Mouse (Mus musculus) adrenal gland, adult 18-20 months (tissue): ENCODE data around the gene Sco2. TPM values are rescaled to one million over a fixed set of nuclear protein-coding genes. Genes with fewer than 3 reads are reported as not detected.

Experiments
- DNase-seq, 2 experiments: peaks; one replicate each; pipeline ENCODE4 v3.0.0; 2021 to 2022; ENCODE audit warnings: low spot score in 2 of 2
- long read RNA-seq, 2 experiments: library from polyadenylated mRNA; stranded (forward); transcript quantifications; one replicate each; pipeline ENCODE4 v2.0.0; 2021
- total RNA-seq, 2 experiments: library from RNA; stranded (reverse); gene quantifications; 1 replicate in 1 of 2; 2 replicates in 1 of 2; pipeline ENCODE4 v1.2.3; 2021

The Sco2 gene
- 10 to 100 TPM; 31.9 to 33.3 TPM for total RNA-seq
- long read RNA-seq, experiment 1, transcript Sco2-201 (3 exons, 1,145 nt) = major isoform, 11 of 14 reads
- long read RNA-seq, experiment 1, partial matches to known transcripts = 0 of 14 reads
- long read RNA-seq, experiment 1, other reads (novel, unspliced or antisense) = 1 of 14 reads
- long read RNA-seq, experiment 2, transcript Sco2-201 (3 exons, 1,145 nt) = major isoform, 24 of 36 reads
- long read RNA-seq, experiment 2, transcript Sco2-202 (2 exons, 1,250 nt) = minor isoform, 7 of 36 reads
- long read RNA-seq, experiment 2, partial matches to known transcripts = 0 of 36 reads
- long read RNA-seq, experiment 2, other reads (novel, unspliced or antisense) = 5 of 36 reads

- peak; percentile 94 to 97 for DNase-seq
These were observed at the start of gene Sco2 for GRCm38 (mm10) chr15:89373762-89374248. TSS of gene Sco2 (minus strand) at chr15:89373846.

GRCm38 (mm10) chr15:89421938-89422337, 48.3 kb upstream of the Sco2 start:
- no peak for DNase-seq

- DNase-seq = no peak
These were observed 41.6 kb upstream of the Sco2 start for GRCm38 (mm10) chr15:89415282-89415681.

- DNase-seq = no peak
These were observed 36.5 kb upstream of the Sco2 start, which contains the start of gene Syce3 for GRCm38 (mm10) chr15:89410118-89410517. TSS of gene Syce3 (minus strand) at chr15:89410503.

DNA sequence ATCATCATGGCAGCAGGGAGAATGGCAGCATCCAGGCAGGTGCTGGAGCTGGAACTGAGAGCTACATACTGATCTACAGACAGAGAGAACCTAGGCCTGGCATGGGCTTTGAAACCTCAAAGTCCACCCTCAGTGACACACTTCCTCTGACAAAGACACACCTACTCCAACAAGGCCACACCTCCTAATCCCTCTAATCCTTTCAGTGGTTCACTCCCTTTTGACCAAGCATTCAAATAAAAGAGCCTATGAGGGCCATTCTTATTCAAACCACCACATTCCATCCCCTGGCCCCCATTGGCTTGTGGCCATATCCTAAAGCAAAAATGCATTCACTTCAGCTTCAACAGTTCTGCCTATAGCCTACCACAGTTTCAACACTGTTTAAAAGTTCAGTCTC, 33.0 kb upstream of the Sco2 start:
- DNase-seq = no peak

DNA sequence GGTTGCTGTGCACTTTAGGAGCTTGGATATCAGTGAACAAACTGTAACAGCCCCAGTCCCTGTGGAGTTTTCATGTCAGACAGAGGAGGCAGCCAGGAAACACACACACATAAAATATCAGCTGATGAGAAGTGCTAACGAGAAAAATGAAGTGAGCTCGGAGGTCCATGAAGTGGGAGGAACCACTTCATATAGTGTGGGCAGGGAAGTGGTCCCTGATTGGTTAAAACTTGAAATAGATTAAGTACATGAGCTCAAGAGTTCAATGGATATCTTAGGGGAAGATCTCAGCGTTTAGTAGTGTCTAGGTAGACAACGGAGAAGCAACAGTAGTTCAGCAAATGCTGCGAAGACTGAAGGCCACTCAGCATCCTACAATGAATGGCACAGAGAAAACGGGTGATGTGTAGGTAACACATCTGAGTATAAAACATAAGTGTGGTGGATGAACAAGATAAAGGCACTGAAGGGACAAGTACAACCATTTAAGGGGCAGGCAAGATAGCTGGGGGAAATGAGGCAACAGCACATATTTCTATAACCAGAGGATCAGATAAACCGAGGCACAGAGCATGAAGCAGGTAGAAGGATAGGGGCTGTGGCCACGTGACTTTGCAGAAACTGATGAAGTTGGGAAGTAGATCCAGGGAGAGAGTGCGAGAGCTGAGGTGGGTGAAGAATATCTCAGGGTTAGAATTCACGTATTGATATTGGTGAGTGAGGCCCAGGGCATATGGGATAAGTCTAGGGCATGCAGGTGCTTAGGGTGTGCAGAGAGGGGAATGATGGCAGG, 31.4 kb upstream of the Sco2 start:
- DNase-seq = no peak

- DNase-seq = no peak
These were observed 28.8 kb upstream of the Sco2 start for GRCm38 (mm10) chr15:89402471-89402870.

- peak in 1 of 2 experiments; percentile 4 for DNase-seq
These were observed 26.1 kb upstream of the Sco2 start for GRCm38 (mm10) chr15:89399716-89400115.

- DNase-seq = no peak
These were observed 24.5 kb upstream of the Sco2 start for GRCm38 (mm10) chr15:89398146-89398545.

DNA sequence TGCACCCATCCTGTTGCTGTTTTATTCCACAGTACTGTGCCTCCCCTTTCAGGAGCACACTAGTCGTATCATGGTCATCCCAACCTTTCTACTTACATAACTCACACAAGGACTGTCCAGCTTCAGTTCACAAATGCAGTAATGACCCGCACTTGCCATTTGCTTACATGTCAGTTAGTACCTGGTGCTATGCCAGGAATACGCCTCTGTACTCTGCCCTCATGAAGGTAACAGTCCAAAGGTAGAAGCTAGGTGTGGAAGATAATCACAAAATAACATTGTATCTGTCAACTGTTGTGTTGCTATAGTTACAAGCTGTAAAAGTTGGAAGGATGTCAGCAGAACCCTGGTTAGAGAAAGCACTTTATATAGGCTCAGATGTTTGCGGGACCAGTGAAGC, 23.2 kb upstream of the Sco2 start:
- DNase-seq = no peak

GRCm38 (mm10) chr15:89390081-89390480, 16.4 kb upstream of the Sco2 start:
- no peak for DNase-seq

DNA sequence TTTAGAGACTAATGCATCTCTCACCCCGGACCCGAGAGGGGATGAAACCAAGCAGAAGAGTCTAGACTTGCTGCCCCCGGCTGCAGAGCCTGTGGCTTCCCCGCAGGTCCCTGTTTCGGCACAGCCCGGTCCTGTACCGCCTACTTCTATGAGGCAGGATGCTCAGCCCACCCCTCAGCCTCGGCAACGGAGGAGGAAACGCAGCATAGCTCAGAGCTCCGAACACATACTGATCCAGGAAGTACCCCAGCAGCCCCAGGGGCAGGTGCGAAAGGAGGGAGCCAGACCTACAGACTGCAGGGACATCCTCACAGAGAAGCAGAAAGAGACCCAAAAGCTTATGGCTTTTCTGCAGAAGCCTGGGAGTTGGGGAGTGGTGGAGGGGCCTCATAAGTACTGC, 13.5 kb upstream of the Sco2 start:
- DNase-seq = peak in 1 of 2 experiments; percentile 7

DNA sequence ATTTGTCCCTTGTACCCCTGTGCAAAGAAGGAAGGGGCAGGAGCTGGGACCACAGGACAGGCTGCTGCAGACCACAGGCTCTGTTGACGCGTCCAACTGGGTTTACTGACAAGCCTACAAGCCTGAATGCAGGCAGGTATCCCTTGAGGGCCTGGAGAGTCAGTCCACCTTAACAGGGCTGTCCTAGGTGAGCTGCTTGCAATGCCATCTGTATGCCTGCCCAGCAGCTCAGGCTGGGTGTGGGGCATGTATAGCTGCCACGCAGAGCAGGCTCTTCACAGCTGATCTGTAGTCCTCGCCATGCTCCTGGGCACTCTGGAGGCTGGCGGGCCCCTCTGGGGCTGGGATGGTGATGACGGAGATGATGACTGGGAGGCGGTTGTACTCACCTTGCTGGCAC, 11.0 kb upstream of the Sco2 start, which contains the start of gene Klhdc7b:
TSS of gene Klhdc7b (plus strand) at position 301 of the 400 bp plus-strand sequence.
- DNase-seq = no peak

- no peak for DNase-seq
These were observed 5.8 kb upstream of the Sco2 start for GRCm38 (mm10) chr15:89379429-89379828.

DNA sequence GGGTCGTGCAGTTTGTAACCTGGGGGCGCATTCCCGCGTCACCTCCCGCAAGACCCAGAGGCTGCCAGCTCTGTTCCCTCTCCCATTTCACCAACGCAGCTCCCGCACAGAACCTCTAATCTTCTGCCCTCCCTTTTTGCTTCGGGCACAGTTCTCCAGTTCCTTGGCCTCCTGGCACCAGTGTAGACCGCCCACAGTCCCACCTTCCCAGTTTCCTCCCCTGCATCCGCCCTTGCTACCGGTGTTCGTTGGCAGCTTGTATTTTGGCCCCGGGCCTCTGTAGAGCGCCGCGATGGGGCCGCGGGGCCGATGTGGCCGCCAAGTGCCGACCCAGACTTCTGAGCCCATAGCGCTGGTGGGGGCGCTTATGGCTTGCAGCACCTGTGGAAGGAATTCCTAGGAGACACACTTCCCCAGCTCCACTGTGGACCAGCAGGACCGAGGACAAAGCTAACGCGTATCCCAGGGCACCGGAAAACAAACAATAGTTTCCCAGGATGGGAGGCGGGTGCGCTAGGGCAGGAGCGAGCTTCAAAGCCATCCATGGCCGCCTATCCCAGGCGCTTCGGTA, 5.3 kb upstream of the Sco2 start, which contains the start of gene Odf3b:
TSS of gene Odf3b (minus strand) at position 452 of the 571 bp plus-strand sequence.
- DNase-seq = no peak

DNA sequence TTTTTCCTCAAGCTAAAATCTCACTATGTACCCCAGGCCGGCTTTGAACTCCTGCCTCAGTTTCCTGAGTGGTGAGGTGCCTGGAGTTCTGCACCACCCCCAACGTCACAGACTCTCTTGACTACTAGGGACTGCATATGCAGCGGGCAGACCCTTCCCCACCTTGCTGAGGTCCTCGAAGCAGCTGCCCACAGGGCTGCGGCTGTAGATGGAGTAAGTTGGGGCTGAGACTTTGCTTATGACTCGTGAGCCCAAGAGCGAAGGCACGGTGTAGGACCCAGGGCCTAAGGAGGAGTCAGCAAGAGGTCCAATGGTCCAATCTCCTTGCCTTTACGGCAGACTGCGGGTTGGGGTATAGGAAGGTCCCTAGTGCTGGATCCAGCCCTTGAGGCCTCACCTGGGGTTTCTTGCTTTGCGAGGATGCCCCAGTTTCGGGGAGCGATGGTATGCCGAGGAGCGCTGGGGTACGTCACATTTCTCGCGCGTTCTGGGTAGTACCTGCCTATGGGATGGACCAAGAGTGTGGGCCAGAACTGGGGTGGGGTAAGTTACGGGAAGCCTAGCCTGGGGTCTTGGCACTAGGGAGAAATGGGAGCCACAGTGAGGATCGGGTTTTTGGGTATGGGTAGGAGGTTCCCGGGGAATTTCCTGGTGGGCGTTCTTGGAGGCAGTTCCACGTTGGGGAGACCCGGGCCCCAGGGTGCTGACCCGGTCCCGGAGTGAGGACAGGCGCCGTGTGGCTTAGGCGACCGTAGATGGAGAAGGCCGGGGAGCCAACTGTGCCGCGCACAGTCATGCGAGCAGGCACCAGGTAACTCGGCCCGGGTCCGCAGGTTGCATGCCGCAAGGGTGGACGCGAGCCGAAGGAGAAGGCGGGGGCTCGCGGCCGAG, 4.5 kb upstream of the Sco2 start:
- no peak for DNase-seq

DNA sequence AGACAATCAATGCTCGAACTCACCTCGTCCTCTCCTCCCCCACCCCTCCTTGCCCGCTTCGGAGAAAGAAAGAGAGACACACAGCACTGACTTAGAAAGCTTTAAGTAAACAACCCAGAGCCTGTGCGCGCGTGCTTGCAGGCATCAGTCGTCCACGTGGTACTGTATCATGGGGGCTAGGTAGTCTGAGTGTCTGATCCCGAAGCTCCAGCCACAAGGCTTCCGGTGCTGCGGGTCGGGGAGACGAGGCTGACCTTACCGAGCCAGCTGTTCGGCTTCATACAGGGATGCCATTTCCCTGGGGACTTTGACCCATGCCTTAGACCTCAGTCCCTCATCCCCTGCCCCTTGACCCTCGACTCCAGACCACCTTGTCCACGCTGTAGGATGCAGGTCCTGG, 3.7 kb upstream of the Sco2 start:
- DNase-seq = no peak

DNA sequence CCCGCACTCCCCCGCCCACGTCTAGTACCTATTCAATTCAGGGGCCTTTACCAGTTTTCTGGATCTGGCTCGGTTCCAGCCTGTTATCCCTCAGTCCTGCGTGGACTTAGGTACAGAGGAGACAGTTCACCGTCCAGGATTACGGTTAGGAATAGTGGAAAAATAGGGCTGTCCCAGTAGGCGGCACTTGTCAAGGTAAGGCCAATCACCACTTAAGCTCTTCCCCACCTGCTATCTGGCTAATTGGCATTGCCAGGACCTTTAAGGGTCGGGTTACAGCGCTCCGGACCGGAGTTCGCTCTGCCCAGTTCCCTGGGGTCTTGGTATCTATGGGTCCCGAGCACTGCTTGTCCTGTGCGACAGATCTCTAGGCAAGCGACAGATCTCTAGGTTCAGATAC, 3.3 kb upstream of the Sco2 start, which contains the start of gene Tymp:
TSS of gene Tymp (minus strand) at position 83 of the 400 bp plus-strand sequence.
- DNase-seq = no peak

DNA sequence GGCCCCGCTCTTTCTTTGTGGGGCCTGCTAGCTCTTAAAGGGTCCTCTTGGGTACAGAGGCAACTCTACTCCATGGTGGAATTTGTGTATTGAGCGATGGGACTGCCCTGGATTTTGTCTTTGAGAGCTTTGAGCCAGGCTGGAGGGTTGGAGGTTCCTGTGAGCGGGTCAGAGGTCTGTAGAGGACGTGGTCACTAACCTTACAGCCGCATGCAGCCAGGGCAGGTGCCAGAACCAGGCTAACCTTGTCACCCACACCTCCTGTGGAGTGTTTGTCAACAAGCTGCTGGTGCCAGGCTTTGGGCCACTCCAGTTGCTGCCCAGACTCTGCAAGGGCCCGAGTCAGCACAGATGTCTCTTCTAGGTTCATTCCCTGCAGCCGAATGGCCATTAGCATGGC, 2.4 kb upstream of the Sco2 start:
- no peak for DNase-seq

- no peak for DNase-seq
These were observed 1.3 kb upstream of the Sco2 start for GRCm38 (mm10) chr15:89374801-89375534.
